Mouse (Mus musculus) midbrain, postnatal 0 days (tissue): ENCODE results near the gene Plxna1. TPM values are rescaled to one million over a fixed set of nuclear protein-coding genes. Genes with fewer than 3 reads are reported as not detected.

Experiments used
- ATAC-seq: fragments of 200-750 bp; cut with Nextera tagmentation; 2 replicates; pipeline ENCODE4 v1.8.0; 2017; ENCODE audit warnings: moderate number of reproducible peaks, mild to moderate bottlenecking, moderate TSS enrichment, moderate library complexity; ENCODE audit not compliant: low FRiP score
- DNase-seq: peaks from one replicate; pipeline ENCODE4 v3.0.0-alpha.2; 2015; ENCODE audit warnings: low spot score
- H3K27ac ChIP-seq: fragments of 300-500 bp; sonication (generic); 2 replicates; pipeline ENCODE4 v1.5.1; 2014; ENCODE audit warnings: low read depth, mild to moderate bottlenecking, low read length, mixed read lengths
- H3K27me3 ChIP-seq: fragments of 300-500 bp; sonication (generic); 2 replicates; pipeline ENCODE4 v1.6.1; 2014; ENCODE audit warnings: low read length, control low read depth, mixed read lengths; ENCODE audit not compliant: insufficient read depth
- H3K36me3 ChIP-seq: fragments of 300-500 bp; sonication (generic); 2 replicates; pipeline ENCODE4 v1.6.1; 2014; ENCODE audit warnings: low read length, control low read depth, mixed read lengths; ENCODE audit not compliant: insufficient read depth
- H3K4me1 ChIP-seq: fragments of 300-500 bp; sonication (generic); 2 replicates; pipeline ENCODE4 v1.6.1; 2014; ENCODE audit warnings: mild to moderate bottlenecking, control low read depth, antibody characterized with exemption, low read length, mixed read lengths; ENCODE audit not compliant: insufficient read depth
- H3K4me2 ChIP-seq: fragments of 300-500 bp; sonication (generic); 2 replicates; pipeline ENCODE4 v1.6.1; 2014; ENCODE audit warnings: low read depth, mild to moderate bottlenecking, low read length, mixed read lengths; ENCODE audit not compliant: poor library complexity, severe bottlenecking
- H3K4me3 ChIP-seq: fragments of 300-500 bp; sonication (generic); 2 replicates; pipeline ENCODE4 v1.5.1; 2014; ENCODE audit warnings: low read depth, mild to moderate bottlenecking, low read length, moderate library complexity
- H3K9ac ChIP-seq: fragments of 300-500 bp; sonication (generic); replicated peaks from 2 replicates; pipeline ENCODE4 v1.6.1; 2014; ENCODE audit warnings: mild to moderate bottlenecking, low read length, moderate library complexity, mixed read lengths; ENCODE audit not compliant: poor library complexity, severe bottlenecking
- H3K9me3 ChIP-seq: fragments of 300-500 bp; sonication (generic); 2 replicates; pipeline ENCODE4 v1.6.1; 2016; ENCODE audit warnings: low read length, control low read depth
- CTCF ChIP-seq: IDR thresholded peaks from 2 replicates; pipeline ENCODE4 v1.5.1; 2016; ENCODE audit warnings: antibody characterized with exemption, mild to moderate bottlenecking
- WGBS: fragments of 180-500 bp; shearing (Covaris S2); extraction: QIAGEN DNeasy Blood & Tissue Kit; methylation state at CpG from one replicate; pipeline ENCODE4 v1.1.7; 2014; 5-methylcytosine and 5-hydroxymethylcytosine counted together
- polyA plus RNA-seq: library from polyadenylated mRNA; unstranded; fragments of >200 nt; fragmentation: Nextera tagmentation; extraction: Ambion mirVana; gene quantifications from 2 replicates; pipeline ENCODE4 v1.2.1, GENCODE M21; 2015
- total RNA-seq: library from RNA; depleted of rRNA; stranded (reverse); fragments of >200 nt; gene quantifications from 2 replicates; pipeline ENCODE4 v1.2.3, GENCODE M21; 2014

Plxna1 gene
- total and polyA plus RNA-seq, 2 experiments from 2014 or later, result 50.1 to 234 TPM

DNA sequence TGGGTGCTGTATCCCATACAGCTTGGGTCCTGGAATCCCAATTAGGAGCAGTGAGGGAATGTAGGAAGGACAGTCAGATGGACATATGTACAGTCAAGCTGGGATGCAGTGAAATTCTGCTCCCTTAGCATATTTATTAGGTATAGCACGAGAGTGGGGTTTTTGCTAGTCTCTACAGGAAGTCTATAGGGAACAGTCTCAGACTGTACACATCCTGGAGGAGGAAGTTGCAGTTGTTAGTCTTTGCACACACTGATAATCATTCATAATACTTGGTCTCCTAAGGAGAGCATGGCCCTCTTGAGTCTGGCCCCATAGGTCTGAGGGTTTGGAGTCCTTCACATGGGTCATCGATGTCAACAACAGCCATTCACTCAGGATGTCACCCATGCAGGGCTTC is 50.9 kb downstream of the Plxna1 start:
- H3K9me3 ChIP-seq, result no peaks in the 10 kb centered on the region
- WGBS, result 75% methylated on average over 2 of the region's 2 CpGs
- DNase-seq (no peak), ATAC-seq (no peak)
- H3K36me3 ChIP-seq, result 0 out of 2 replicates have a peak, but pooled peaks cover 3% of the 10 kb centered on the region
- H3K9ac ChIP-seq, result no peak overlapping the region
- no peak overlapping the region for H3K27ac ChIP-seq
- no peaks in the 10 kb centered on the region for H3K27me3 ChIP-seq
- no peak for TF ChIP-seq CTCF
- H3K4me2 ChIP-seq, result no peak overlapping the region
- no peak overlapping the region for H3K4me3 ChIP-seq
- no peaks in the 10 kb centered on the region for H3K4me1 ChIP-seq

DNA sequence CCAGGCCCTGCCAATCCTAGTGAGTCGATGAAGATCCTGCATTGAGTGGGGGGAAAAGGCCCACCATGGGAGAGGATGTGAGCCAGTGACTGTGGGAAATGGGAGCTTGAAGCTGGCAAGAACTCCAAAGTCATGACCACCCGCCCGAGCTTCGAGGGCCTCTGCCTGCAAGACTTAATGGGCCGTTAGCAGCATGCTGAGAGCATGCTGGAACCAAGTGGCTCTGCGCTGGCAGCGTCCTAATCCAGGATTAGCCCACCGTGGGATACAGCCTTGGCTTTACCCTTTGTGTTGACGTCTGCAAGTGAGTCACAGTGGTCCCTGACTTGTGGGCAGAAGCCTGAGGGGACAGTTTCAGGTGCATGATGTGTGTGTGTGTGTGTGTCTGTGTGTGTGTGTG is 52.2 kb downstream of the Plxna1 start:
- Histone ChIP-seq H3K4me3 (no peak overlapping the region), H3K27me3 (no peaks in the 10 kb centered on the region), H3K9me3 (no peaks in the 10 kb centered on the region), H3K27ac (no peak overlapping the region), H3K36me3 (no peaks in the 10 kb centered on the region), H3K9ac (no peak overlapping the region), H3K4me2 (no peak overlapping the region), H3K4me1 (peaks cover 3% of the 10 kb centered on the region; the same call in 1 of the 2 replicates)
- no peak for ATAC-seq
- WGBS, result 30% methylated on average over 9 of the region's 9 CpGs
- DNase-seq, result peak; percentile 58
- no peak for TF ChIP-seq CTCF

DNA sequence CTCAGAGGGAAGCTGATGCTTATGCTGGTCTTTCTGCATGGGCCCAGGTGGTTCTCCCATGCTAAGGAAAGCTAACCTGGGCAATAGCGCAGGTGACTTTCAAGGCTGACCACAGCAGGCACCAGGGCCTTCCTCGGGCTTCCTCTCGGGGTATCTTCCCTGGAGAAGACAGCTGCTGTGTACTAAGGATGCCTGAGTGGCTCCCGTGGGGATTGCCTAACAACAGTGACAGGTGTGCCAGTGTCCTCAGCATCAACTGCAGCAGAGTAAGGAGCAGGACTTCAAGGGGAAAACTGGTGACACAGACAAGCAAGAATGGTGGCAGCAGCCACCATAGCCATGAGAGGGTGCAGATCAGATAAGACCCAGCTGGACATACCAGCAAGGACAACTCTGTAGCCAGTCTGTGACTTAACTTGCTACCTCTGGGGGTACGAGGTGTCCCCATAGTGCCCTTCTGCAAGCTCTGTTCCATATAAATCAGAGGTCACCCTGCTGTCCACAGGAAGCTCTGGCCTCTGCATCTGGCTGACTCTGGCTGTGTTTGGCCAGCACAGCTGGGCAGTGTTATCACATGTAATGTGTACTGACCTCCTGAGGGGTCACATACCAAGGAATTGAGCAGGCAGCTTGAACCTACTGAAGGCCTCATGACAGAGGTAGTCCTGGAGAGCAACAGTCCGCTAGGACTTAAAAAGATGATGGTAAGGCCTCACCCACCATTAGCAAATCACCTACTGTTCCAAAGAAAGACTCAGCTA is 54.0 kb downstream of the Plxna1 start:
- Histone ChIP-seq H3K27ac (no peak overlapping the region), H3K36me3 (no peaks in the 10 kb centered on the region), H3K4me2 (no peak overlapping the region), H3K9me3 (no peaks in the 10 kb centered on the region), H3K9ac (no peak overlapping the region), H3K4me1 (peaks cover 11% of the 10 kb centered on the region), H3K4me3 (no peak overlapping the region), H3K27me3 (no peaks in the 10 kb centered on the region)
- WGBS, result 78% methylated on average over 6 of the region's 6 CpGs
- no peak for ATAC-seq
- no peak for DNase-seq
- TF ChIP-seq CTCF, result no peak

DNA sequence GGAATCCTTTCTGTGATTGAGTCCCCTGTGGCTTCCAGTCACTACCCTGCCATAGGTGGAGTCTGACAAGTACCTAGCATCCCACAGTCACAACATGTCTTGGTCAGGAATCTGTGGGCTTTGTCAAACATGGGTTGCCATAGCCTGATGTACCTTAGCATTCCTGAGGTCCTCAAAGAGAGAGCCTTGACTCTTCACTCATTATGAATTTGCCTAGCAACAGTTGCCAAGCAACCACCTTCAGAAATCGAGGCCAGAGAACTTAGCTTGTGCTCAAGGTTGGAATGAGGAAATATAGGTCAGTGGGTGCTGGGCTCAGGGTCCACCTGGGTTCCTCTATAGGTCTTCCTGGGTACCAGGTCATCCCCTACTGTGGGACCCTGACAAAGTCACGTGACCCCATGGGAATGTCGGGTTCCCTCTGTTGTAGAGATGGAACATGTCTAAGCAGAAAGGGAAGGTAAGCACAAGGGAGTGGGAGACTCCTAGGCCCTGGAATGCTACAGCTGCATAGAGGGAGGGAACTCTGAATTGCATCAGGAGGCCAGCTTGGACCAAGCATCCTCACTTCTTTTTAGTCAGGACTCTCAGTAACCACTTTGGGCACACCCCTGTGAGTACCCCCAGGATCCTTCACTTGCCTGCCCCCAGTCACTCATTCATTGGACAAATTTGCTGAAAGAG is 57.9 kb downstream of the Plxna1 start:
- peak; percentile 79 for DNase-seq

DNA sequence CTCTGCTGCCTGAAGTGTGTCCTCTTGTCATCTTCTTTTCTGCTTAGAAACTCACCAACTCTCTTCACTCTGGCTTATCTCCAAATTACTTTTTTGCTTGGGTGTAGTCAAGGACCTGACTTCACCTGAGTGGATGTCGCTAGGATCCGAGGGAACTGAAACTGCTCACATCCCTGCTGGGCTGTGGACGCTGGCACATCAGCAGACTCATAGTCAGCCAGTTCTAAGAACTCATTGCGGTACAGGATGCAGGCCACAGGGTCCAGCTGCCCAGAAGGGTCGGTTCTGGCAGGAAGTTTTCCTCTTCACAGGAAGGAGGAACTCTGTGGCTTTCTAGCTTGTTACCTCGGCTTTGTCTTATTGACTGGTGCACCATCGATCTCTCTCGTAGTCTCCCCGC is 62.6 kb downstream of the Plxna1 start:
- TF ChIP-seq CTCF, result no peak
- H3K36me3 ChIP-seq, result no peaks in the 10 kb centered on the region
- no peak overlapping the region for H3K9ac ChIP-seq
- H3K27me3 ChIP-seq, result no peaks in the 10 kb centered on the region
- H3K27ac ChIP-seq, result no peak overlapping the region
- DNase-seq (no peak), ATAC-seq (no peak)
- H3K4me1 ChIP-seq, result peaks cover 7% of the 10 kb centered on the region
- no peak overlapping the region for H3K4me2 ChIP-seq
- no peak overlapping the region for H3K4me3 ChIP-seq
- 74% methylated on average over 9 of the region's 9 CpGs for WGBS
- H3K9me3 ChIP-seq, result no peaks in the 10 kb centered on the region

More for the DNA sequence above, 57.9 kb downstream of the Plxna1 start:
- Histone ChIP-seq H3K4me3 (no peak overlapping the region), H3K36me3 (no peaks in the 10 kb centered on the region), H3K4me1 (peaks cover 11% of the 10 kb centered on the region), H3K27me3 (no peaks in the 10 kb centered on the region), H3K4me2 (no peak overlapping the region), H3K27ac (peak overlapping the region; percentile 73), H3K9ac (no peak overlapping the region), H3K9me3 (no peaks in the 10 kb centered on the region)
- peak; percentile 55 for ATAC-seq
- no peak for TF ChIP-seq CTCF
- WGBS, result 49% methylated on average over 3 of the region's 3 CpGs
